10 mouse cellular contexts compared by ENCODE assay signal in the genomic region with DNA sequence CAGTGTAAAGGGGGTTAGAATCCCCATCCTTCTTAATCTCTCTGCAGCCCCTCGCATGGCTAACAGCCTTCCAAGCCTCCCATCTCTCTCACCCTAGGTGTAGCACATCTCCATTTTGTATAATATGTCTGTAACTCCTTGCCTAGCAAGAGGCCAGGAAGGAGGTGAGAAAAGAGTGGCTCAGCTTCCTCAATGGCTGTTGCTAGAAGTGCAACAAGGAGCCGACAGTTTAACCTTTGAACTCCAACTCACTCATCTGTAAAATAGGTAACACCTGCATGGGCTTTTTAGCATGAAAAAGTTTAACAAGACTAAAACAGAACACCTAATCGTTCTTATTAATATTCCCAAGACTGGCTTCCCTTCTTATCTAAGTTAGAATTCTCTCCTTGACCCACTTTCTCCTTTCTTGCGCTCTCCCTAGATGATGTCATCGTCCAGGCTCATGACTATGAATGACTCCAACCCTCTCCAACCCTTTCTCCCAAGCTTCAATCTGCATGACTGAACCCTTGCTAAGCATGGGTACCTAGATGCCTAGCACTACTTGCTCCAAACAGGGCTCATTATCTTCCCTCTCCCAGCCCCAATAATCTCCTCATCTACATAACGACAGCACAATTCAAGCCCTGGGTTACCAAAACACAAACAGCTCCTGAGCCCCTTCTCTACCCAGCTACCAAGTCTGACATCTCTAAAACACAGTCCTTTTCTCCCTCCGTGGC. TPM values are rescaled to one million over a fixed set of nuclear protein-coding genes. Genes with fewer than 3 reads are reported as not detected.
DNase-seq lines count a peak whose midpoint lies in the region; ATAC-seq and TF ChIP-seq lines count a peak whose summit lies in the region.
"Had no signal": no experiment of that assay in that cellular context is flagged by ENCODE, and none has a peak within 500 bp of the region (broad histone marks: within the 10 kb centered on the region; RNA-seq: fewer than 3 reads in every experiment).

No protein-coding gene starts in this region.

- H3K9me3 ChIP-seq in embryonic facial prominence, embryonic 11.5 days (replicated peaks; ENCODE audit: control insufficient read depth, low read length) = no peaks in the 10 kb centered on the region
- H3K9me3 ChIP-seq in embryonic facial prominence, embryonic 10.5 days = no peaks in the 10 kb centered on the region
- no peaks in the 10 kb centered on the region for H3K9me3 ChIP-seq in liver, embryonic 11.5 days (ENCODE audit: control insufficient read depth, low read length)
- no peaks in the 10 kb centered on the region for H3K9me3 ChIP-seq in forebrain, postnatal 0 days (ENCODE audit: low read length)

- H3K9ac ChIP-seq in embryonic facial prominence, embryonic 11.5 days (replicated peaks; ENCODE audit: low read length) = no peak overlapping the region
- H3K9ac ChIP-seq in liver, embryonic 11.5 days (ENCODE audit: low read depth, low read length) = no peak overlapping the region
- no peak overlapping the region for H3K9ac ChIP-seq in forebrain, postnatal 0 days

- no peak overlapping the region for H3K4me2 ChIP-seq in embryonic facial prominence, embryonic 11.5 days (ENCODE audit: low read depth, low read length)
- H3K4me2 ChIP-seq in liver, embryonic 11.5 days = peak overlapping the region; percentile 10; the same call in 1 of the 2 replicates
- H3K4me2 ChIP-seq in forebrain, postnatal 0 days (ENCODE audit: low read depth) = no peak overlapping the region

- WGBS in embryonic facial prominence, embryonic 11.5 days = 28% methylated on average over 7 of the region's 7 CpGs
- 23% methylated on average over 7 of the region's 7 CpGs for WGBS in embryonic facial prominence, embryonic 10.5 days
- 48% methylated on average over 7 of the region's 7 CpGs for WGBS in liver, embryonic 11.5 days
- WGBS in forebrain, postnatal 0 days = 8% methylated on average over 7 of the region's 7 CpGs
- 28% methylated on average over 7 of the region's 7 CpGs for WGBS in olfactory bulb, adult 2 months
- WGBS in lung, adult 2 months = 49% methylated on average over 7 of the region's 7 CpGs

- H3K4me1 ChIP-seq in embryonic facial prominence, embryonic 11.5 days (ENCODE audit: control insufficient read depth, insufficient read depth, low read length) = no peaks in the 10 kb centered on the region
- peaks cover 38% of the 10 kb centered on the region for H3K4me1 ChIP-seq in embryonic facial prominence, embryonic 10.5 days
- H3K4me1 ChIP-seq in liver, embryonic 11.5 days (replicated peaks; ENCODE audit: control insufficient read depth, insufficient read depth, low read length) = peaks cover 35% of the 10 kb centered on the region
- H3K4me1 ChIP-seq in forebrain, postnatal 0 days (ENCODE audit: insufficient read depth) = 0 out of 2 replicates have a peak, but pooled peaks cover 7% of the 10 kb centered on the region
- peaks cover 2% of the 10 kb centered on the region; the same call in 1 of the 2 replicates for H3K4me1 ChIP-seq in olfactory bulb, adult 2 months (ENCODE audit: control insufficient read depth, insufficient read depth, low read length)
- H3K4me1 ChIP-seq in lung, adult 2 months (ENCODE audit: control insufficient read depth, insufficient read depth, low read length) = peaks cover 8% of the 10 kb centered on the region

- H3K27me3 ChIP-seq in embryonic facial prominence, embryonic 11.5 days (ENCODE audit: control insufficient read depth, insufficient read depth, low read length) = no peaks in the 10 kb centered on the region
- H3K27me3 ChIP-seq in embryonic facial prominence, embryonic 10.5 days (replicated peaks; ENCODE audit: low read depth, poor library complexity, severe bottlenecking) = no peaks in the 10 kb centered on the region
- no peaks in the 10 kb centered on the region for H3K27me3 ChIP-seq in liver, embryonic 11.5 days (replicated peaks; ENCODE audit: control insufficient read depth, insufficient read depth, low read length)
- H3K27me3 ChIP-seq in forebrain, postnatal 0 days (ENCODE audit: insufficient read depth, low read length) = no peaks in the 10 kb centered on the region

- no peak for TF ChIP-seq POLR2A in olfactory bulb, adult 2 months (IDR thresholded peaks at IDR 0.05; ENCODE audit: insufficient read depth, low read depth, low read length)
- no peak for TF ChIP-seq POLR2A in lung, adult 2 months (IDR thresholded peaks at IDR 0.05; ENCODE audit: borderline replicate concordance, extremely low read depth, low read depth, low read length)

- peak; percentile 72; the same call in 1 of the 2 replicates for ATAC-seq in embryonic facial prominence, embryonic 11.5 days (replicated peaks; ENCODE audit: insufficient number of reproducible peaks, low FRiP score, low TSS enrichment, low read depth)
- ATAC-seq in liver, embryonic 11.5 days (replicated peaks; ENCODE audit: low FRiP score) = peak; percentile 44; the same call in 1 of the 2 replicates
- peak; percentile 75 for ATAC-seq in forebrain, postnatal 0 days
- ATAC-seq: CD4-positive, CD25-positive, alpha-beta regulatory T cell, adult 4 months had no signal

- DNase-seq in embryonic facial prominence, embryonic 11.5 days (ENCODE audit: low spot score) = no peak
- no peak for DNase-seq in embryonic facial prominence, embryonic 10.5 days (ENCODE audit: low spot score)
- DNase-seq in liver, embryonic 11.5 days (ENCODE audit: low spot score) = no peak
- no peak for DNase-seq in liver
- DNase-seq in forebrain, postnatal 0 days = no peak
- no peak for DNase-seq in lung, adult 2 months
- no peak for DNase-seq in cerebellum, adult 9-10 months
- DNase-seq: right cerebral cortex, postnatal 4 days had no signal

- no peaks in the 10 kb centered on the region for H3K36me3 ChIP-seq in embryonic facial prominence, embryonic 11.5 days (replicated peaks; ENCODE audit: control insufficient read depth, insufficient read depth, low read depth, low read length)
- peaks cover 8% of the 10 kb centered on the region for H3K36me3 ChIP-seq in embryonic facial prominence, embryonic 10.5 days (replicated peaks)
- no peaks in the 10 kb centered on the region; the same call in 1 of the 2 replicates for H3K36me3 ChIP-seq in liver, embryonic 11.5 days (ENCODE audit: control insufficient read depth, insufficient read depth, low read length)
- no peaks in the 10 kb centered on the region for H3K36me3 ChIP-seq in forebrain, postnatal 0 days (ENCODE audit: insufficient read depth)

- no peak overlapping the region for H3K4me3 ChIP-seq in embryonic facial prominence, embryonic 11.5 days (ENCODE audit: low read depth, low read length)
- H3K4me3 ChIP-seq in embryonic facial prominence, embryonic 10.5 days = no peak overlapping the region
- no peak overlapping the region for H3K4me3 ChIP-seq in liver, embryonic 11.5 days (ENCODE audit: low read depth, low read length)
- no peak overlapping the region for H3K4me3 ChIP-seq in forebrain, postnatal 0 days (ENCODE audit: low read depth, low read length)
- no peak overlapping the region for H3K4me3 ChIP-seq in olfactory bulb, adult 2 months (ENCODE audit: insufficient read depth, low read depth, low read length)
- H3K4me3 ChIP-seq in lung, adult 2 months (replicated peaks; ENCODE audit: extremely low read depth, low read depth, low read length) = no peak overlapping the region

- H3K27ac ChIP-seq in embryonic facial prominence, embryonic 11.5 days (replicated peaks; ENCODE audit: low read depth, low read length) = no peak overlapping the region
- no peak overlapping the region; the same call in 1 of the 2 replicates for H3K27ac ChIP-seq in embryonic facial prominence, embryonic 10.5 days (replicated peaks)
- H3K27ac ChIP-seq in liver, embryonic 11.5 days (ENCODE audit: low read depth, low read length) = no peak overlapping the region; the same call in 1 of the 2 replicates
- H3K27ac ChIP-seq in forebrain, postnatal 0 days (ENCODE audit: low read depth, low read length) = no peak overlapping the region
- peak overlapping the region; percentile 58; the same call in 1 of the 2 replicates for H3K27ac ChIP-seq in olfactory bulb, adult 2 months (ENCODE audit: insufficient read depth, low read depth, low read length)

- TF ChIP-seq CTCF in forebrain, postnatal 0 days (IDR thresholded peaks at IDR 0.05; ENCODE audit: low read depth) = no peak
- TF ChIP-seq CTCF in olfactory bulb, adult 2 months (IDR thresholded peaks at IDR 0.05; ENCODE audit: insufficient read depth, low read depth, low read length) = no peak
- no peak for TF ChIP-seq CTCF in lung, adult 2 months (IDR thresholded peaks at IDR 0.05; ENCODE audit: insufficient read depth, low read length)

RNA-seq across cellular contexts. Expression of a gene that starts 24.8 kb away (rescaled TPM):
- polyA plus RNA-seq in embryonic facial prominence, embryonic 11.5 days (2014; fragmentation: Nextera tagmentation; extraction: Ambion mirVana) = 22.1 and 23.8 TPM in 2 replicates
- polyA plus RNA-seq in embryonic facial prominence, embryonic 10.5 days (2016; fragmentation: Nextera tagmentation; extraction: Ambion mirVana) = 15.7 and 23.1 TPM in 2 replicates
- polyA plus RNA-seq in liver, embryonic 11.5 days (2014; fragmentation: Nextera tagmentation; extraction: Ambion mirVana) = 14.2 and 15.3 TPM in 2 replicates
- total RNA-seq in forebrain, postnatal 0 days (2014; rRNA removed) = 94.7 and 99.1 TPM in 2 replicates
- 18.2 and 24.9 TPM in 2 replicates for polyA plus RNA-seq in forebrain, postnatal 0 days (2015; fragmentation: Nextera tagmentation; extraction: Ambion mirVana)
- polyA plus RNA-seq in olfactory bulb, adult 2 months (2012; ENCODE audit: insufficient read depth, insufficient read length, low replicate concordance, missing spikeins) = 558 TPM in 1 of 2 replicates, not detected in the other
- polyA plus RNA-seq in lung, adult 2 months (2012; rRNA removed) = 19.4 and 33.4 TPM in 2 replicates
